Mouse (Mus musculus): ENCODE results near the gene Defb29.

GRCm38 (mm10) chr2:152588450-152588849 lies 48.6 kb upstream of the Defb29 start:
- TF ChIP-seq EP300 (IDR thresholded peaks at IDR 0.05; ENCODE audit: low read depth) (no peak), CTCF (IDR thresholded peaks at IDR 0.05; ENCODE audit: low read depth) (no peak)
